Mouse (Mus musculus) spleen, postnatal 4 days (tissue): Measurements from ENCODE around the gene Trmt10a.

ENCODE experiments used
- DNase-seq, 2 experiments: peaks; one replicate each; pipeline ENCODE4 v3.0.0; 2022; ENCODE audit warnings: low spot score in 2 of 2

The Trmt10a gene

DNA sequence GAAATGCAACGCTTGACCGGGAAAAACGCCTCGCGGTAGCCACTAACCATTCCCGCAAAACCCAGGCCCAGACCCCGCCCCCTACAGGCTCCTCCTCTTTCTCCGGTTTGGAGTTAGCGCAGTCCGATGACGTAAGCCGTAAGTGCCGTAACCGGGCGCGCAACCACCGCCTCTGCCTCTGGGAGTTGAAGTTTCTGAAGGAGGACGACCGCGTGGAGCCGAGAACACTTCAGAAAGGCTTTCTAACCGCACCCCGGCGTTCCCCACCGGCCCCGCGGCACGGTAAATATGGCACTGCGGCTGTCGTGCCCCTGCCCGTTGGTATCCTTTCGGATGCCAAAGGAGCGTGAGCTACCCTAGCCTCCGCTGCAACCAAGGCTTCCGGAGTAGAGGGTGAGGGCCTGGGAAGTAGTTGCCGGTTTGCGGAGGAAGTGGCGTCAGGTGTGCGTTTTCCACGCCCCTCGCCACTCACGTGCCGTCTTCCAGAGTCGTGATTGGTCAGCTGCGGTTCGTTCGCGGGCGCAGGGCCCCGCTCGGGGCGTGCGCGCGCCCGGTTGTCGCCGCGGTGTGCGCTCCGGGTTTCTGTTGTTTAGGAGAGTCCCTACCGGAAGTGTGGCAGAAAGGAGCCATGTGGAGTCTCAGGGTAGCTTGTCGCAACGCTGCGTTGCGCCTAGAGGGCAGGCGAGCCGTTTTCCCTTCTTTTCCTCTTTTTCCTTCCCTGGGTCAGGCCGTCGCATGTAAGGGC lies at the start of gene Trmt10a:
Gene Trmt10a (plus strand): TSS at position 134 of the 745 bp plus-strand sequence.
- peak; percentile 97 to 98 for DNase-seq

- DNase-seq = no peak
Observed at GRCm38 (mm10) chr3:138095301-138095700, 47.9 kb upstream of the Trmt10a start.

DNA sequence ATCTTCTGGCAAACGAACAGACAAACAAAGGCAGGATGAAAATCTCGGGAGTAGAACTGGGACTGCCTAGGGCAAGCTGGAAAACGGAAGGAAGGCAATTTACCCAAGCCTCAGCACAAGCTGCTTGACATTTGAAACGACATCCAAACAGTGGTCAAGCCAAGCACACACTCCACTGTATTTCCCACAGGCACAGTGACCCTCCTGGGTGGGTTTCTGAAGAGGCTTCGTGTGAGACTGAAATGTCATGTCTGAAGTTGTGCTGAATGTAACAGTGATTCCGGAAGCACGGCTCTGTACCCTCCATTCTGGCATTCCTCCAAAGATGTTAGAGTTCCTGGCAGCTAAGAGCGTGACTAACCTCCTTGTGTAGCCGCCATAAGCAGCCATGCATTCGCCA lies 47.5 kb upstream of the Trmt10a start:
- no peak for DNase-seq

GRCm38 (mm10) chr3:138096263-138097028 lies 46.8 kb upstream of the Trmt10a start:
- DNase-seq = no peak

- no peak for DNase-seq
Observed at GRCm38 (mm10) chr3:138097718-138098117, 45.5 kb upstream of the Trmt10a start.

- no peak for DNase-seq
Observed at GRCm38 (mm10) chr3:138101936-138102335, 41.3 kb upstream of the Trmt10a start.

GRCm38 (mm10) chr3:138103690-138104089 lies 39.6 kb upstream of the Trmt10a start:
- no peak for DNase-seq

DNA sequence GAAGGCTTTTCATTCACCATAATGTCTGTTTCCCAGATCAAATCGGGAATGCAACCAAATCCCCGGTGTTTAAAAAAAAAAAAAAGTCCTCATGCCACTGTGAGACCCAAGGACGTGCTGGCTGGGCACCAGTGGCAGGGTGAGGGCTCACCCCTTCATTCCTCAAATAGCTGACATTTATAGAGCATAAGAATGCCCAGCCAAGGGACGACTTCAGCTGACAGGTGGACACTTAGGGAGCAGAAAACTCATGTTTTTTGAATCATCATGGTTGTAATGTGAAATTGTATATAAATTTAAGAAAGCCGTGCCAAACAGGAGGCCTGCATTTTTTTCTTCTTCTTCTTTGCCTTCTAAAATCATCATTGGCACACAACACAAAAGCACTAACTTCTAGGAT lies 38.2 kb upstream of the Trmt10a start:
- no peak for DNase-seq

GRCm38 (mm10) chr3:138106887-138107286 lies 36.4 kb upstream of the Trmt10a start:
- no peak for DNase-seq

- DNase-seq = no peak
Observed at GRCm38 (mm10) chr3:138110910-138111782, 32.1 kb upstream of the Trmt10a start.

DNA sequence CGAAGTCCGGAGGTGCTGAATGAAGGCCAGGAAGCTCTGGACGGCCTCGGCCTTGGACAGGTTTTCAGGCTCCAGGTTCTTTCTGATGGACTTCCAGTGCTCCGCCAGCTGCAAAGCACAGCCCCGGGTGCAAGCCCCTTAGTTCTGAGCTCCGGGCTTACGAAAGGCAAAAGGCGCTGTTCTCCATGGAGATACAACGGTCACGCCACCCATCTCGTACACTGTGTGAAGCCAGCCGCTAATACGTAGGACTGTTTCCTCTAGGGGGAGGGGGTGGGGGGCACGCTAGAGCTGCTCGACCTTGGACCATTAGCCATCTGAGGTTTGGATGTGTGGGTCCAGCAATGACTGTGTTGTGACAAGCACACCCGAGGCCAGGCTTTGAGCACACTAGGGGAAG lies 29.1 kb upstream of the Trmt10a start:
- no peak for DNase-seq

- no peak for DNase-seq
Observed at GRCm38 (mm10) chr3:138116871-138117270, 26.4 kb upstream of the Trmt10a start.

DNA sequence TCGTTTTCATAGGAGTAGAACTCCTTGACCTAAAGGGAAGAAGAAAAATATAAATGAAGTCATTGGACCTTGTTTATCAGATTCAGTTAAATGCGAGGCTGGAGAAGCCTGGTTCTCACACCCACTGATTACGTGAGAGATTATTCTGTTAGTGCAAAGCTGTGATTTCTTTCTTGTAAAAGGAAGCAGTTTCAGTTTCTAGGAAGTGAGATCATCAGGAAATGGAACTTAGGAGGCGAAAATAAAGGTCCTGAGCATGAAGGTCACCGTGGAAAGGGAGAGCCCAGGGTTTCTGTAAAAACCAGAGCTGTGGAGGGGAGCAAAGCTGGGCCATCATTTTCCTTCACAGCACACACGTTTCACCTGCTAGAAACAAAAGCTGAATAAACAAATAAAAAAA lies 24.9 kb upstream of the Trmt10a start:
- no peak for DNase-seq

DNA sequence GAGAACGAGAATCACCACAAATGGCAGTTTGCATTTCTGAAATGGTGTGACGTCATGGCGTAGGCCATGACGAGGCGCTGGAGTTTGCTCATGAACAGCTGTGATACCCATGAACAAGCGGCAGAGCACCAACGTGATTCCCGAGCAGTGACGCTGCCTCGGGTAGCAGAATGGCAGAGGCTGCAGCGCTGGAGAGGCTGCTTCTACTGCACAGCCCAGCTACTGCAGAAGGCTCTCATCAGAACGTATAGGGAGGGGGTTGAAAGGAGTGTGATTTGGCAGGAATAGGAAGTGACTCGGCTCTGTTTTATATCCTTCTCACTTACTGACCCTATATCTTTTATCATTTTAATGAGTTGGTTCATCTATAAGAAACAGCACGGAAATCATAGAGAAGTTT lies 24.4 kb upstream of the Trmt10a start:
- DNase-seq = no peak

- no peak for DNase-seq
Observed at GRCm38 (mm10) chr3:138119444-138120105, 23.7 kb upstream of the Trmt10a start.

DNA sequence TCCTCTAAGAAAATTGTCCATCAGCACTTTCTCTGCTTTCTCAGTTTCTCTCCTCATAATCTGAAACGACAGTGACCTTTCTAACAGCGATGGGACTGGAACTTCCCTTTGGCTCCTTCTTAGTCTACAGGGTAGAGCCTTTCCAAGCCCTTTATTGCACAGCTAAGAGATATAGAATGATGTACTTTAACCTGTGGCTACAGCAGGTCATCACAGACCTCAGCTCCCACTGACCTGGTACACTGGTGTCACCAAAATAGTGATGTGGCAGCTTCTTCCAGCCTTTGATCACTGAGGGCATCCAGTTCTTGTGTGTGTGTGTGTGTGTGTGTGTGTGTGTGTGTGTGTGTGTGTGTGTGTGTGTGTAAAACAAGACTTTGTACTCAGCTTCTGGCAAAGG lies 21.8 kb upstream of the Trmt10a start:
- no peak for DNase-seq

GRCm38 (mm10) chr3:138123842-138124241 lies 19.4 kb upstream of the Trmt10a start:
- no peak for DNase-seq

GRCm38 (mm10) chr3:138129110-138129509 lies 14.1 kb upstream of the Trmt10a start:
- DNase-seq = no peak

DNA sequence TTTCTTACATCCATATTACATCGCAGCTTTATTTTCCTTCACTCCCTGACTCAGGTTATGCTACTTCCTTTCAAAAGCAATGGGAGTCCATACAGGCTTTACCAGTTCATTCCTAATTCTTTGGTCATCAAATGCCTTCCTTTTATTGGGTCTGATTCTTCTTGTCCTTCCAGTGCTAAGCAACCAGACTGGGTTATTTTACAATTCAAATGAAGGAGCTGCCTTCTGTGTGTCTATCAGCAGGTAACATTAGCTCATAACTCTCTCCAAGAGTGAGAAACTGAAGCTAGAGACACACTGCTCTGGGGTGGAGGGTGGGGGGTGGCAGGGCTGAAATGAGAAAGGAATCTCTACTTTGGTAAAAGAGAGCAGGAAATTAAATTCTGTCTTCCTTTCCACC lies 12.6 kb upstream of the Trmt10a start:
- no peak for DNase-seq

- no peak for DNase-seq
Observed at GRCm38 (mm10) chr3:138131168-138131567, 12.1 kb upstream of the Trmt10a start.

- no peak for DNase-seq
Observed at GRCm38 (mm10) chr3:138133463-138133862, 9.8 kb upstream of the Trmt10a start.

DNA sequence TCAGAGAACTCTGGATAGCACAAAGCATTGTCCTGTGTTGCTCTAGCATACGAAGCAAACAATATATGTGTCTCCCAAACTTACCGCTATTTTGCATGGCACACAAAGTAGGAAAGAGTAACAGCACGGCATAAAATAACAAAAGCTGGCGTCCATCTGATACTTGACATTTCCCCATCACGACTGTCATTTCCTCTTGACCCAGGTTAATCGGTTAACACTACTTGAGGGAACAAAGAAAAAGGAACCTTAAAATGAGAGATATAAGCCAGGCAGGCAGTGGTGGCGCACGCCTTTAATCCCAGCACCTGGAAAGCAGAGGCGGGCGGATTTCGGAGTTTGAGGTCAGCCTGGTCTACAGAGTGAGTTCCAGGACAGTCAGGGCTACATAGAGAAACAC lies 9.3 kb upstream of the Trmt10a start:
- no peak for DNase-seq
